Mouse (Mus musculus): Measurements from ENCODE around the gene Lrrc8c. TPM values are rescaled to one million over a fixed set of nuclear protein-coding genes. Genes with fewer than 3 reads are reported as not detected.

The Lrrc8c gene
- polyA plus RNA-seq, 1 experiment from 2014 or later: 11.8 TPM

GRCm38 (mm10) chr5:105613002-105613401, 93.8 kb downstream of the Lrrc8c start:
- no peak for TF ChIP-seq CTCF (IDR thresholded peaks at IDR 0.05; ENCODE audit: low read depth)
- Histone ChIP-seq H3K4me3 (ENCODE audit: low read depth, low read length) (no peak overlapping the region), H3K4me2 (replicated peaks; ENCODE audit: low read depth) (no peak overlapping the region), H3K36me3 (ENCODE audit: control insufficient read depth, insufficient read depth) (no peaks in the 10 kb centered on the region), H3K9me3 (ENCODE audit: control insufficient read depth) (no peaks in the 10 kb centered on the region), H3K4me1 (replicated peaks; ENCODE audit: control insufficient read depth, insufficient read depth, low read length) (no peaks in the 10 kb centered on the region), H3K9ac (ENCODE audit: low read depth, low read length) (no peak overlapping the region), H3K27ac (ENCODE audit: low read depth, low read length) (no peak overlapping the region), H3K27me3 (replicated peaks; ENCODE audit: control insufficient read depth, insufficient read depth, low read length) (no peaks in the 10 kb centered on the region)
- no peak for ATAC-seq
- 37% methylated on average over 9 of the region's 9 CpGs for WGBS

GRCm38 (mm10) chr5:105614000-105614399, 94.8 kb downstream of the Lrrc8c start:
- no peak for ATAC-seq
- Histone ChIP-seq H3K36me3 (ENCODE audit: control insufficient read depth, insufficient read depth) (no peaks in the 10 kb centered on the region), H3K9ac (ENCODE audit: low read depth, low read length) (no peak overlapping the region), H3K27me3 (replicated peaks; ENCODE audit: control insufficient read depth, insufficient read depth, low read length) (no peaks in the 10 kb centered on the region), H3K4me3 (ENCODE audit: low read depth, low read length) (no peak overlapping the region), H3K4me1 (replicated peaks; ENCODE audit: control insufficient read depth, insufficient read depth, low read length) (no peaks in the 10 kb centered on the region), H3K27ac (ENCODE audit: low read depth, low read length) (no peak overlapping the region), H3K4me2 (replicated peaks; ENCODE audit: low read depth) (no peak overlapping the region), H3K9me3 (ENCODE audit: control insufficient read depth) (no peaks in the 10 kb centered on the region)
- no peak for TF ChIP-seq CTCF (IDR thresholded peaks at IDR 0.05; ENCODE audit: low read depth)
- WGBS: 72% methylated on average over 5 of the region's 5 CpGs

- ATAC-seq: no peak
- no peaks in the 10 kb centered on the region for H3K9me3 ChIP-seq (ENCODE audit: control insufficient read depth)
- no peak overlapping the region for H3K4me3 ChIP-seq (ENCODE audit: low read depth, low read length)
- no peak for TF ChIP-seq CTCF (IDR thresholded peaks at IDR 0.05; ENCODE audit: low read depth)
- no peaks in the 10 kb centered on the region for H3K36me3 ChIP-seq (ENCODE audit: control insufficient read depth, insufficient read depth)
- H3K4me2 ChIP-seq (replicated peaks; ENCODE audit: low read depth): no peak overlapping the region
- no peak overlapping the region for H3K27ac ChIP-seq (ENCODE audit: low read depth, low read length)
- H3K4me1 ChIP-seq (replicated peaks; ENCODE audit: control insufficient read depth, insufficient read depth, low read length): no peaks in the 10 kb centered on the region
- 51% methylated on average over 9 of the region's 9 CpGs for WGBS
- no peak overlapping the region for H3K9ac ChIP-seq (ENCODE audit: low read depth, low read length)
- H3K27me3 ChIP-seq (replicated peaks; ENCODE audit: control insufficient read depth, insufficient read depth, low read length): no peaks in the 10 kb centered on the region
Measured at GRCm38 (mm10) chr5:105614682-105615434, 95.7 kb downstream of the Lrrc8c start.

- Histone ChIP-seq H3K27ac (ENCODE audit: low read depth, low read length) (no peak overlapping the region), H3K9ac (ENCODE audit: low read depth, low read length) (no peak overlapping the region), H3K4me3 (ENCODE audit: low read depth, low read length) (no peak overlapping the region), H3K9me3 (ENCODE audit: control insufficient read depth) (no peaks in the 10 kb centered on the region), H3K27me3 (replicated peaks; ENCODE audit: control insufficient read depth, insufficient read depth, low read length) (no peaks in the 10 kb centered on the region), H3K4me1 (replicated peaks; ENCODE audit: control insufficient read depth, insufficient read depth, low read length) (no peaks in the 10 kb centered on the region), H3K4me2 (replicated peaks; ENCODE audit: low read depth) (no peak overlapping the region), H3K36me3 (ENCODE audit: control insufficient read depth, insufficient read depth) (no peaks in the 10 kb centered on the region)
- no peak for TF ChIP-seq CTCF (IDR thresholded peaks at IDR 0.05; ENCODE audit: low read depth)
- no peak for ATAC-seq
- 59% methylated on average over 7 of the region's 7 CpGs for WGBS
Measured at GRCm38 (mm10) chr5:105615871-105616454, 96.8 kb downstream of the Lrrc8c start.

- Histone ChIP-seq H3K9ac (ENCODE audit: low read depth, low read length) (no peak overlapping the region), H3K27me3 (replicated peaks; ENCODE audit: control insufficient read depth, insufficient read depth, low read length) (no peaks in the 10 kb centered on the region), H3K4me2 (replicated peaks; ENCODE audit: low read depth) (no peak overlapping the region), H3K4me1 (replicated peaks; ENCODE audit: control insufficient read depth, insufficient read depth, low read length) (no peaks in the 10 kb centered on the region), H3K27ac (ENCODE audit: low read depth, low read length) (no peak overlapping the region), H3K36me3 (ENCODE audit: control insufficient read depth, insufficient read depth) (no peaks in the 10 kb centered on the region), H3K4me3 (ENCODE audit: low read depth, low read length) (no peak overlapping the region), H3K9me3 (ENCODE audit: control insufficient read depth) (no peaks in the 10 kb centered on the region)
- WGBS: 66% methylated on average over 5 of the region's 5 CpGs
- ATAC-seq: no peak
- TF ChIP-seq CTCF (IDR thresholded peaks at IDR 0.05; ENCODE audit: low read depth): no peak
Measured at GRCm38 (mm10) chr5:105616538-105616937, 97.3 kb downstream of the Lrrc8c start.

- no peak for TF ChIP-seq CTCF (IDR thresholded peaks at IDR 0.05; ENCODE audit: low read depth)
- H3K4me2 ChIP-seq (replicated peaks; ENCODE audit: low read depth): no peak overlapping the region
- no peak overlapping the region for H3K9ac ChIP-seq (ENCODE audit: low read depth, low read length)
- H3K36me3 ChIP-seq (ENCODE audit: control insufficient read depth, insufficient read depth): no peaks in the 10 kb centered on the region
- no peak overlapping the region for H3K4me3 ChIP-seq (ENCODE audit: low read depth, low read length)
- H3K27me3 ChIP-seq (replicated peaks; ENCODE audit: control insufficient read depth, insufficient read depth, low read length): no peaks in the 10 kb centered on the region
- H3K9me3 ChIP-seq (ENCODE audit: control insufficient read depth): no peaks in the 10 kb centered on the region
- no peak overlapping the region for H3K27ac ChIP-seq (ENCODE audit: low read depth, low read length)
- no peaks in the 10 kb centered on the region for H3K4me1 ChIP-seq (replicated peaks; ENCODE audit: control insufficient read depth, insufficient read depth, low read length)
- ATAC-seq: no peak
Measured at GRCm38 (mm10) chr5:105618510-105618909, 99.3 kb downstream of the Lrrc8c start.
